Mouse (Mus musculus) MEL (cell line): ENCODE measurements at regions not wholly inside any gene's neighbourhood (a gene's known extent, or its start where the extent isn't known, plus 50 kb on each side); places are given as distances from the start of the nearest gene placed in this dataset.

ENCODE experiments used
- DNase-seq: peaks from one replicate; pipeline ENCODE4 v3.0.0; 2011; ENCODE audit warnings: low read depth, low spot score
- H3K27ac ChIP-seq: 2 replicates; pipeline ENCODE4 v1.5.1; 2012; ENCODE audit warnings: low read depth, mild to moderate bottlenecking, control low read depth, low read length, moderate library complexity; ENCODE audit not compliant: control insufficient read depth
- H3K27me3 ChIP-seq, 2 experiments: fragments of 150-350 bp in 1 of 2; sonication (generic) in 1 of 2; 2 replicates each; pipeline ENCODE4 v1.6.1; 2012; ENCODE audit warnings: low read length in 2 of 2, mild to moderate bottlenecking in 2 of 2, improper control_type of control experiment in 1 of 2, moderate library complexity in 1 of 2; ENCODE audit not compliant: insufficient read depth in 2 of 2, control insufficient read depth in 1 of 2
- H3K36me3 ChIP-seq, 2 experiments: 2 replicates each; pipeline ENCODE4 v1.6.1; 2012 to 2014; ENCODE audit warnings: low read length in 2 of 2, improper control_type of control experiment in 1 of 2, inconsistent platforms in 1 of 2, mild to moderate bottlenecking in 1 of 2; ENCODE audit not compliant: insufficient read depth in 2 of 2, control insufficient read depth in 1 of 2
- H3K4me1 ChIP-seq, 2 experiments: fragments of 150-350 bp in 1 of 2; sonication (generic) in 1 of 2; 2 replicates each; pipeline ENCODE4 v1.6.1; 2012; ENCODE audit warnings: low read length in 2 of 2, improper control_type of control experiment in 1 of 2, mild to moderate bottlenecking in 1 of 2; ENCODE audit not compliant: insufficient read depth in 2 of 2, control insufficient read depth in 1 of 2
- H3K4me3 ChIP-seq, 2 experiments: fragments of 150-350 bp in 1 of 2; sonication (generic) in 1 of 2; 2 replicates each; pipeline ENCODE4 v1.5.1; 2012; ENCODE audit warnings: low read depth in 2 of 2, low read length in 2 of 2, mild to moderate bottlenecking in 2 of 2, moderate library complexity in 2 of 2, control low read depth in 1 of 2, improper control_type of control experiment in 1 of 2; ENCODE audit not compliant: control insufficient read depth in 1 of 2, insufficient read depth in 1 of 2
- H3K79me2 ChIP-seq: 2 replicates; pipeline ENCODE4 v1.6.1; 2012; ENCODE audit warnings: mild to moderate bottlenecking, low read length, moderate library complexity; ENCODE audit not compliant: control insufficient read depth, poor library complexity, insufficient read depth
- H3K9ac ChIP-seq: 2 replicates; pipeline ENCODE4 v1.6.1; 2012; ENCODE audit warnings: low read depth, mild to moderate bottlenecking, control low read depth, low read length, moderate library complexity; ENCODE audit not compliant: control insufficient read depth, poor library complexity, severe bottlenecking
- H3K9me3 ChIP-seq: fragments of 150-350 bp; sonication (generic); replicated peaks from 2 replicates; pipeline ENCODE4 v1.6.1; 2012; ENCODE audit warnings: mild to moderate bottlenecking, low read length, improper control_type of control experiment, moderate library complexity; ENCODE audit not compliant: insufficient read depth
- BHLHE40 ChIP-seq: IDR thresholded peaks from 2 replicates; pipeline ENCODE4 v1.6.1; 2012; ENCODE audit warnings: low read depth, mild to moderate bottlenecking, inconsistent platforms, low read length, improper control_type of control experiment, borderline replicate concordance
- CTCF ChIP-seq, 3 experiments: IDR thresholded peaks in 2 of 3; conservative IDR thresholded peaks in 1 of 3; 2 replicates each; pipeline ENCODE4 v1.5.1; 2011 to 2012; ENCODE audit warnings: low read length in 3 of 3, low read depth in 2 of 3, mild to moderate bottlenecking in 2 of 3, improper control_type of control experiment in 1 of 3, inconsistent platforms in 1 of 3, mixed read lengths in 1 of 3, moderate library complexity in 1 of 3; ENCODE audit not compliant: control insufficient read depth in 1 of 3, insufficient read depth in 1 of 3, poor library complexity in 1 of 3, severe bottlenecking in 1 of 3
- E2F4 ChIP-seq: IDR thresholded peaks from 2 replicates; pipeline ENCODE4 v1.6.1; 2011; ENCODE audit warnings: low read depth, low read length, improper control_type of control experiment, borderline replicate concordance
- ETS1 ChIP-seq: IDR thresholded peaks from 2 replicates; pipeline ENCODE4 v1.6.1; 2012; ENCODE audit warnings: low read depth, mild to moderate bottlenecking, inconsistent platforms, low read length, improper control_type of control experiment, moderate library complexity
- GABPA ChIP-seq: IDR thresholded peaks from 2 replicates; pipeline ENCODE4 v1.6.1; 2012; ENCODE audit warnings: low read depth, mild to moderate bottlenecking, inconsistent platforms, low read length, improper control_type of control experiment, moderate library complexity
- HCFC1 ChIP-seq: IDR thresholded peaks from 2 replicates; pipeline ENCODE4 v1.6.1; 2012; ENCODE audit warnings: low read depth, mild to moderate bottlenecking, inconsistent platforms, low read length, improper control_type of control experiment, moderate library complexity
- KAT2A ChIP-seq: conservative IDR thresholded peaks from 2 replicates; pipeline ENCODE4 v1.6.1; 2012; ENCODE audit warnings: low read depth, low read length, improper control_type of control experiment, inconsistent platforms
- MAFK ChIP-seq: IDR thresholded peaks from 2 replicates; pipeline ENCODE4 v1.6.1; 2011; ENCODE audit warnings: low read depth, mild to moderate bottlenecking, low read length, improper control_type of control experiment, borderline replicate concordance
- MAX ChIP-seq: IDR thresholded peaks from 2 replicates; pipeline ENCODE4 v1.6.1; 2011; ENCODE audit warnings: low read length, improper control_type of control experiment
- MAZ ChIP-seq: IDR thresholded peaks from 2 replicates; pipeline ENCODE4 v1.6.1; 2012; ENCODE audit warnings: low read depth, mild to moderate bottlenecking, inconsistent platforms, low read length, improper control_type of control experiment
- MEF2A ChIP-seq: IDR thresholded peaks from 2 replicates; pipeline ENCODE4 v1.6.1; 2014; ENCODE audit warnings: low read depth, mild to moderate bottlenecking, inconsistent platforms, low read length, improper control_type of control experiment; ENCODE audit not compliant: poor library complexity, insufficient replicate concordance, severe bottlenecking; ENCODE audit errors: extremely low read depth
- MXI1 ChIP-seq: IDR thresholded peaks from 2 replicates; pipeline ENCODE4 v1.6.1; 2011; ENCODE audit warnings: mild to moderate bottlenecking, low read depth, low read length, improper control_type of control experiment
- NELFE ChIP-seq: IDR thresholded peaks from 2 replicates; pipeline ENCODE4 v1.6.1; 2011; ENCODE audit warnings: low read depth, low read length, improper control_type of control experiment
- NRF1 ChIP-seq: IDR thresholded peaks from 2 replicates; pipeline ENCODE4 v1.6.1; 2014; ENCODE audit warnings: low read depth, mild to moderate bottlenecking, inconsistent platforms, low read length, improper control_type of control experiment, moderate library complexity; ENCODE audit not compliant: poor library complexity, insufficient read depth, severe bottlenecking
- POLR2A ChIP-seq, 2 experiments: IDR thresholded peaks; 2 replicates each; pipeline ENCODE4 v1.6.1; 2011 to 2012; ENCODE audit warnings: low read length in 2 of 2, mild to moderate bottlenecking in 2 of 2, control low read depth in 1 of 2, improper control_type of control experiment in 1 of 2, low read depth in 1 of 2, moderate library complexity in 1 of 2; ENCODE audit not compliant: control insufficient read depth in 1 of 2, insufficient read depth in 1 of 2, poor library complexity in 1 of 2
- POLR2AphosphoS2 ChIP-seq: IDR thresholded peaks from 2 replicates; pipeline ENCODE4 v1.6.1; 2011; ENCODE audit warnings: low read length, improper control_type of control experiment
- POLR2AphosphoS5 ChIP-seq: IDR thresholded peaks from 2 replicates; pipeline ENCODE4 v1.6.1; 2012; ENCODE audit warnings: low read depth, borderline replicate concordance, mild to moderate bottlenecking, inconsistent platforms, low read length, moderate library complexity, mixed read lengths
- TBP ChIP-seq: IDR thresholded peaks from 2 replicates; pipeline ENCODE4 v1.8.0; 2011; ENCODE audit warnings: low read depth, low read length, improper control_type of control experiment

DNA sequence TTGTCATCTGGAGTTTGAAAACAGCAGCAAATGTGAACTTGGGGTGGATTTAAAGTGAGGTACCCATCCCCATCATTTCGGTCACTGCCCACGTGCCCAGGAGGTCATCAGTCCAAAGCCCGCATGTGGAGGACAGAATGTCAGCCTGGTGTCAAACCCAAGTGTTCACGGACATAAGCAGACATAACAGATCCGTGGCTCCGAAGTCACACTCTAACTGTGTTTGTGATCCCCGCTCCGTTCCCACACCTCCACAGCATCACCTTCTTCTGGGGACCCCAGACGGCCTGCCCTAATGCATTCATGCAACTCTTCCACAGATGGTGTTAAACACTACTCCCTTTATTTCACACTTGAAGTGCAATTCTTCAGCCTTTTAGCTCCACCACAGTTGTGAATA is 462.8 kb upstream of the Cdh4 start:
- H3K9me3 ChIP-seq: no peaks in the 10 kb centered on the region
- H3K79me2 ChIP-seq: no peaks in the 10 kb centered on the region
- H3K27me3 ChIP-seq: no peaks in the 10 kb centered on the region
- no peak for DNase-seq
- H3K27ac ChIP-seq: no peak overlapping the region
- no peak for TF ChIP-seq TBP
- no peak for TF ChIP-seq HCFC1
- no peak for TF ChIP-seq E2F4
- TF ChIP-seq NELFE: no peak
- TF ChIP-seq POLR2AphosphoS5: no peak
- no peak for TF ChIP-seq ETS1
- no peak for TF ChIP-seq MAFK
- no peak for TF ChIP-seq MEF2A
- TF ChIP-seq GABPA: no peak
- no peaks in the 10 kb centered on the region for H3K36me3 ChIP-seq
- no peaks in the 10 kb centered on the region for H3K4me1 ChIP-seq
- H3K9ac ChIP-seq: no peak overlapping the region
- no peak overlapping the region for H3K4me3 ChIP-seq

- Histone ChIP-seq H3K4me3 (no peak overlapping the region), H3K27me3 (no peaks in the 10 kb centered on the region), H3K36me3 (no peaks in the 10 kb centered on the region), H3K9me3 (no peaks in the 10 kb centered on the region), H3K4me1 (no peaks in the 10 kb centered on the region), H3K79me2 (no peaks in the 10 kb centered on the region), H3K9ac (no peak overlapping the region), H3K27ac (no peak overlapping the region)
- TF ChIP-seq MAFK (no peak), MAX (no peak), NRF1 (no peak), MAZ (no peak), HCFC1 (no peak), GABPA (no peak), MEF2A (no peak), MXI1 (no peak), POLR2AphosphoS2 (no peak), E2F4 (no peak), NELFE (no peak), KAT2A (no peak), TBP (no peak), POLR2A (IDR thresholded peaks at IDR 0.05; ENCODE audit: control insufficient read depth in 1 of 2, insufficient read depth in 1 of 2, low read depth in 1 of 2, low read length in 2 of 2, poor library complexity in 1 of 2) (no peak), BHLHE40 (no peak), CTCF (IDR thresholded peaks at IDR 0.05 in 2 of 3, conservative IDR thresholded peaks at IDR 0.05 in 1 of 3; ENCODE audit: control insufficient read depth in 1 of 3, insufficient read depth in 1 of 3, low read depth in 2 of 3, low read length in 3 of 3, poor library complexity in 1 of 3, severe bottlenecking in 1 of 3) (no peak)
- no peak for DNase-seq
Measured at GRCm38 (mm10) chr2:178981736-178982502, 460.3 kb upstream of the Cdh4 start.
